Mouse (Mus musculus) bone marrow, adult 2 months (tissue): ENCODE data around the gene Aldh5a1. TPM values are rescaled to one million over a fixed set of nuclear protein-coding genes. Genes with fewer than 3 reads are reported as not detected.

Experiments
- H3K27ac ChIP-seq: fragments of 200-500 bp; 2 replicates; pipeline ENCODE4 v1.5.1; 2012; ENCODE audit warnings: low read depth, mild to moderate bottlenecking, control low read depth, inconsistent platforms, low read length; ENCODE audit not compliant: control insufficient read depth, poor library complexity, insufficient read depth
- H3K4me1 ChIP-seq: fragments of 200-500 bp; 2 replicates; pipeline ENCODE4 v1.6.1; 2011; ENCODE audit warnings: low read length; ENCODE audit not compliant: control insufficient read depth, insufficient read depth
- H3K4me3 ChIP-seq: fragments of 200-500 bp; replicated peaks from 2 replicates; pipeline ENCODE3; 2011; ENCODE audit warnings: mild to moderate bottlenecking, low read depth, low read length, control low read depth; ENCODE audit not compliant: control insufficient read depth
- CTCF ChIP-seq: fragments of 200-500 bp; IDR thresholded peaks from 2 replicates; pipeline ENCODE4 v1.5.1; 2011; ENCODE audit warnings: low read length, control low read depth; ENCODE audit not compliant: control insufficient read depth, insufficient read depth
- POLR2A ChIP-seq: fragments of 200-500 bp; IDR thresholded peaks from 2 replicates; pipeline ENCODE4 v1.6.1; 2011; ENCODE audit warnings: low read depth, mild to moderate bottlenecking, control low read depth, low read length, borderline replicate concordance; ENCODE audit not compliant: control insufficient read depth
- WGBS: fragments of 180-500 bp; shearing (Covaris S2); methylation state at CpG from one replicate; pipeline ENCODE4 v1.1.7; 2018; 5-methylcytosine and 5-hydroxymethylcytosine counted together
- polyA plus RNA-seq: library from polyadenylated mRNA; stranded (reverse); fragments of >200 nt; gene quantifications from 2 replicates; pipeline ENCODE4 v1.2.4, GENCODE M21; 2011; ENCODE audit warnings: low replicate concordance; ENCODE audit not compliant: missing spikeins, insufficient read depth, insufficient read length

Aldh5a1 gene
- polyA plus RNA-seq, 1 experiment, result 1.3 TPM

DNA sequence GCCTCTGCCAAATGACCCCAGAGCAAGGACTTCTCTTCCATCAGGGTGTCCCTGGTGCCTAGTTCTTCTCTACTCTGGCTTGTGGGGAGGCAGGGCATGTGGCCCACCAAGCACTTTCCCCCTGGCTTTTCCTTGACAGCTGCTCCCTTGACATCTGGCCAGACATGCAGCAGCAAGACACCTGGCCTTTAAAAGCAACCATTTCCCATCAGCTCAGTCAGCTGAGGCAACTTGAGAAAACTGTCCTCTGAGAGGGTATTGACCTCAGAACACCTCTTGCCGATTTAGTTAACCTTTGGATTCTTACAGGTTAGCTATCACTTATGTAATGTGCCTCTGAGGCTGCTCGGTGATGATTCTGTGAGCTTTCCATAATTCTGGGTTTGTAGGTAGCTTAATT, 43.6 kb downstream of the Aldh5a1 start:
- TF ChIP-seq POLR2A (no peak), CTCF (no peak)
- WGBS, result 72% methylated on average over 2 of the region's 2 CpGs
- no peak overlapping the region for H3K4me3 ChIP-seq
- no peaks in the 10 kb centered on the region for H3K4me1 ChIP-seq
- no peak overlapping the region for H3K27ac ChIP-seq

DNA sequence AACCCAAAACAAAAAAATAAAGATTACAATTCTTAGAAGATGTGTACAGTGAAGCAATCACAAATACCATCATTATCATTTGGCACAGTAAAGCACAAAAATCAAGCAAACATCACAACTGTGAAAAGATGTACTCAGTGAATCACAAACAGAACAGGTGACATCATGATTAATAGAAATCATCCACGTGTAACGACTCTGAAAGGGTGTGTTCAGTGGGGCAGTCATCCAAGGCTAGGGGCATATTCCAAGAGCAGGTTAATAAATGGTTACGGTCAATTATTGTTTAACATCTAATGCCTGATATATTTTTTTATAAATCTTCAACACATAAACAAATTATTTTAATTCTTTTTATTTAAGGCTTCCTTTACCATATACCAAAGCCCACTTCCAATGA, 44.9 kb downstream of the Aldh5a1 start:
- H3K4me3 ChIP-seq, result no peak overlapping the region
- H3K27ac ChIP-seq, result no peak overlapping the region
- 81% methylated on average over 3 of the region's 3 CpGs for WGBS
- H3K4me1 ChIP-seq, result no peaks in the 10 kb centered on the region
- TF ChIP-seq POLR2A, result no peak
- no peak for TF ChIP-seq CTCF

DNA sequence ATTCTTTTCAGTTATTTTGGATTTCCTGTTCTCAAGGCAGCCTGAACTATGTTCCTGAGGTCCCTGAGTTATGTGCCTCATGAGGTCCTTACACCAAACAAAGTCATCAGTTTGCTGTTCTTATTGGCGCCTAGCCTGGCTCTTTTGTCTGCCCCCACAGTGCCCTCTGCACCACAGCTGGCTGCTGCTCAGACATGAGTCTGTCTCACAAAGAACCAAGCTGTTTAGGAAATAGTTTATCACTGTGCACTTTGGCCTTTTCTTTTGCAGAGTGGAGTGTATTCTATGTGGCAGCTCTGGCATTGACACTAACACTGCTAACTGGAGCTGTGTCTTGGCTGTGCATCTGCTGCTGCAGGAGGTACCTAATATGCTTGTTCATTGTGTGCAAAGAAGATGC, 47.9 kb downstream of the Aldh5a1 start:
- no peaks in the 10 kb centered on the region for H3K4me1 ChIP-seq
- H3K27ac ChIP-seq, result no peak overlapping the region
- no peak overlapping the region for H3K4me3 ChIP-seq
- WGBS, result 71% methylated on average over 1 of the region's 1 CpGs
- TF ChIP-seq POLR2A (no peak), CTCF (no peak)

DNA sequence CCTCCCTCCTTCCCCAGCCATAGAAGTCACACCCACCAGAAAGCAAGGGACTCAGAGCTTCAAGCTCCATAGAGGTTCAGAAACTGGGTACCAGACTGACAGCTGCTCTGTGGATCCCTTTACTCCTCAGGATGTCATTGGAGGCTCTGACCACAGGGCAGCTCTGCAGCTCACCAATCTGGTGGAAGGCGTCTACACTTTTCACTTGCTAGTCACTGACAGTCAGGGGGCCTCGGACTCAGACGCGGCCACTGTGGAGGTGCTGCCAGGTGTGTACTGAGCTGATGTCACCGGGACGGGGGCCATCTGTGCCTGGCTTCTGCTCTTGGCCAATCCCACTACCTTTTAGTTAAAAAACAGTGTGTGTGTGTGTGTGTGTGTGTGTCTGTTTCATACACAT, 55.0 kb downstream of the Aldh5a1 start:
- 92% methylated on average over 6 of the region's 6 CpGs for WGBS
- Histone ChIP-seq H3K4me1 (no peaks in the 10 kb centered on the region), H3K4me3 (no peak overlapping the region), H3K27ac (no peak overlapping the region)
- TF ChIP-seq POLR2A (no peak), CTCF (no peak)

DNA sequence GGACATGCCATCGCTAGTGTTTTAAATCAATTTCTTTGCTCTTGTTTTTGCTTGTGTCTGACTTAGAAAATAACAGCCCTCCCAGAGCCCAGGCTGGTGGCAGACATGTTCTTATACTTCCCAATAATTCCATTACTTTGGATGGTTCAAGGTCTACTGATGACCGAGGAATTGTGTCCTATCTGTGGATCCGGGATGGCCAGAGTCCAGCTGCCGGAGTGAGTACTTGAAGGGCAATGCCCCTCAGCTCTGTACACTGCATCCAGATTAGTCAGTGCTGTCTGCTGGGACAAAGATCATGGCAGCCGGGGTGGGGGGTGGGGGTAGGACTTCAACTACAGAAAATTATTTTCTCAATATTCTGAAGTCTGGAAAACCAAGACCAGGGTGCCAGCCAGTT, 56.8 kb downstream of the Aldh5a1 start:
- Histone ChIP-seq H3K4me3 (no peak overlapping the region), H3K27ac (no peak overlapping the region), H3K4me1 (no peaks in the 10 kb centered on the region)
- TF ChIP-seq CTCF (no peak), POLR2A (no peak)
- 84% methylated on average over 5 of the region's 5 CpGs for WGBS

GRCm38 (mm10) chr13:24880208-24880607, 57.3 kb downstream of the Aldh5a1 start:
- H3K4me1 ChIP-seq, result no peaks in the 10 kb centered on the region
- TF ChIP-seq POLR2A (no peak), CTCF (no peak)
- WGBS, result 78% methylated on average over 6 of the region's 6 CpGs
- no peak overlapping the region for H3K4me3 ChIP-seq
- no peak overlapping the region for H3K27ac ChIP-seq

DNA sequence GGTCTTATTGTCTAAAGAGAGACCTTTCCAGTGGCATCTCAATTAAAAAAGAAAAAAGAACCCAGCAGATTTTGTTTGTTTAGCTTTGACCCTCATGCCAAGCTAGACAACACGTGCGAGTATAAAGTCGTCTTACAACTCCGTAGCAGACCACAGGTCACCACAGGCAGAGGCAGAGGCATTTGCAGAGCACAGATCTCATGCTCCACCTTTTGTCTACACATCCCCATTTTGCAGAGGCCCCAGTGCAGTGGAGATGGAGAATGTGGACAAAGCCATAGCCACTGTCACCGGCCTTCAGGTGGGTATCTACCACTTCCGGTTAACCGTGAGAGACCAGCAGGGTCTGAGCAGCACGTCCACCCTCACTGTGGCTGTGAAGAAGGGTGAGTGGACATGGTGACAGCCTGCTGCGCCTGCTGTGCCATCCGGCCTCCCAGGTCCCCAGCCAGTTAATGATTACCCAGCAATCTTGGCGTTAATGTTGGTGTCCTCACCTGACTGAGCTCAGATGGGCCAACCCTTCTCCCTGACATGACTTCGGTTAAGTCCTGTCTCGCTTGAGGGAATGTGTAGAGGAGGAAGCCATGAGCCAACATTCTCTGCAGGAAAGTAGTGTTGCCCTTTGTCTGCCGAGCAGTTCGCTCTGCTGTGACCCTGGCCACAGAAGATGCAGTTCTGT, 58.0 kb downstream of the Aldh5a1 start:
- WGBS, result 85% methylated on average over 15 of the region's 15 CpGs
- Histone ChIP-seq H3K27ac (no peak overlapping the region), H3K4me1 (no peaks in the 10 kb centered on the region), H3K4me3 (no peak overlapping the region)
- no peak for TF ChIP-seq CTCF
- TF ChIP-seq POLR2A, result no peak

DNA sequence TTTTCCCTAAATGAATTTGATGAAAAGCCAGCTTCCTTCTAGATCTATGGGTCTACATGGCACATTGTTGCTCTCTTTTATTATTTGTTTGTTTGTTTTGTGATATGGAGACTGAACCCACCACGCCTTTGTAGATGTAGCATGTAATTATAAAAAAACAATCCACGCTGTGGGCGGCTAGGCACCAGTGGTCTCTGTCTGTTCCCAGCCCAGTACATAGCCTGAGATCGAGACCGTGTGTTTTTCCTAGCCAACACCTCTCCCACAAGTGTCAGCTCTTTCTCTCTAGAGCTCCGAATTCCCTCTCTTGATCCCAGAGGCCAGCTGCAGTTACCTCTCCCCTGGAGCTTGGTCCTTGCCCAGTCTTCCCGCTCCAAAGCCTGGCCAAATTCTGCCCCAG, 69.2 kb downstream of the Aldh5a1 start:
- TF ChIP-seq CTCF (no peak), POLR2A (no peak)
- Histone ChIP-seq H3K27ac (no peak overlapping the region), H3K4me3 (no peak overlapping the region), H3K4me1 (peaks cover 2% of the 10 kb centered on the region)
- WGBS, result 82% methylated on average over 7 of the region's 7 CpGs

- Histone ChIP-seq H3K4me3 (no peak overlapping the region), H3K4me1 (peaks cover 2% of the 10 kb centered on the region), H3K27ac (no peak overlapping the region)
- TF ChIP-seq CTCF (no peak), POLR2A (no peak)
- WGBS, result 92% methylated on average over 10 of the region's 10 CpGs
These were observed 69.7 kb downstream of the Aldh5a1 start for GRCm38 (mm10) chr13:24867789-24868188.
